Mouse (Mus musculus): ENCODE measurements around the gene Gm128. TPM values are rescaled to one million over a fixed set of nuclear protein-coding genes. Genes with fewer than 3 reads are reported as not detected.

Gene Gm128
- polyA plus RNA-seq, 1 experiment from 2014 or later, result 0.21 TPM

DNA sequence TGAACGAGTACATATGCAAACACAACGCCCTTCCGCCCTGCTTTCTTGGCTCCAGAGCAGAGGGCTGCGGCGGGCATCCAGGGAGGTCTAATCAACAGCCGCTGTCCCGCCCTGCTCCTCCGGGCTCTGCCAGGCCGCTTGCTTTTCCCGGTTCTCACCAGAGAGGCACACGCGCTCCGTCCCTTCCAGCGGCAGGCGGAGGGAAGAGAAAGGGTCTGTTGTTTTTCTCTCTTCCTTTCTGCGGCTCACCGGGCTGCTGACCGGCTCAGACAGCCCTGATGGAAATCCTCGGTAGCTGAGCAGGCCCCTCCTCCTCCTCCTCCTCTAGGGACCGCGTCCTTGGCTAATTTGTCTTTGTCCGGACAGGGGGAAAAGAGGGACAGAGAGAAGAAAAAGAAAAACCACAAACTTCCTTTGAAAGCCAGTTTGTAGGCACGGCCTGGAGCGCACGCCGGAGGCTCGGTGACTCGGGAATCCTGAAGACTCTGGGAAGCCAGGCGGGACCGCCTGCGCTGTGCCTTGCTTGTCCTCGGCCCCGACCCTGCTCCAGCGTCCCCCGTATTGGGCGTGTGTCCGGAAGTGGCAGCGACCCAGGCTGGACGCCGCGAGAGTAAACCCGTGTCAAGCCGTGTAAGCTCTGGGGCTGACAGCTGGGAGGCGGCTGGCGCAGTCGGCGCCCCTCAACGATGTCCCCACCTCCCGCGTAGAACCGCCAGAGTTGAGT is 41.6 kb upstream of the Gm128 start:
- H3K4me3 ChIP-seq (ENCODE audit: low read depth, low read length), result peak overlapping the region; percentile 73
- peak; percentile 57 for TF ChIP-seq CTCF (IDR thresholded peaks at IDR 0.05; ENCODE audit: low read depth)
- TF ChIP-seq EP300 (optimal IDR thresholded peaks at IDR 0.05), result no peak
- peak; percentile 82 for ATAC-seq (ENCODE audit: low FRiP score, low TSS enrichment)

GRCm38 (mm10) chr3:95282381-95282864 is 41.0 kb upstream of the Gm128 start:
- Histone ChIP-seq H3K9me3 (ENCODE audit: control insufficient read depth, low read length) (no peaks in the 10 kb centered on the region), H3K36me3 (ENCODE audit: control insufficient read depth, insufficient read depth, low read length) (no peaks in the 10 kb centered on the region; the same call in 1 of the 2 replicates), H3K27me3 (ENCODE audit: control insufficient read depth, insufficient read depth, low read length) (no peaks in the 10 kb centered on the region), H3K27ac (replicated peaks) (peak overlapping the region; percentile 98), H3K4me1 (replicated peaks; ENCODE audit: control insufficient read depth, insufficient read depth) (peaks cover 2% of the 10 kb centered on the region; the same call in 1 of the 2 replicates), H3K4me3 (ENCODE audit: low read depth, low read length) (peak overlapping the region; percentile 73), H3K4me2 (replicated peaks; ENCODE audit: low read depth) (peak overlapping the region; percentile 80), H3K9ac (ENCODE audit: low read length) (peak overlapping the region; percentile 92)
- DNase-seq (ENCODE audit: low spot score), result peak; percentile 55
- peak; percentile 44 for ATAC-seq (ENCODE audit: low FRiP score, low TSS enrichment)
- TF ChIP-seq EP300 (optimal IDR thresholded peaks at IDR 0.05) (no peak), CTCF (IDR thresholded peaks at IDR 0.05; ENCODE audit: low read depth) (no peak)
- WGBS, result 2% methylated on average over 11 of the region's 11 CpGs

More for the DNA sequence above, 41.6 kb upstream of the Gm128 start:
- Histone ChIP-seq H3K9me3 (ENCODE audit: control insufficient read depth, low read length) (no peaks in the 10 kb centered on the region), H3K27ac (replicated peaks) (peak overlapping the region; percentile 98), H3K27me3 (ENCODE audit: control insufficient read depth, insufficient read depth, low read length) (no peaks in the 10 kb centered on the region), H3K4me2 (replicated peaks; ENCODE audit: low read depth) (peak overlapping the region; percentile 80), H3K36me3 (ENCODE audit: control insufficient read depth, insufficient read depth, low read length) (peaks cover 5% of the 10 kb centered on the region), H3K4me1 (replicated peaks; ENCODE audit: control insufficient read depth, insufficient read depth) (no peaks in the 10 kb centered on the region), H3K9ac (ENCODE audit: low read length) (peak overlapping the region; percentile 92)
- under 1% methylated on average over 50 of the region's 51 CpGs for WGBS
- DNase-seq (ENCODE audit: low spot score), result peak; percentile 93

- peak; percentile 98 for DNase-seq (ENCODE audit: low spot score)
- peak within 1 kb of the TSS; percentile 92 for H3K9ac ChIP-seq (ENCODE audit: low read length)
- WGBS, result under 1% methylated on average over 52 of the region's 53 CpGs
These were observed 40.1 kb upstream of the Gm128 start, which contains the start of the genes Mindy1 and Prune1 for GRCm38 (mm10) chr3:95281216-95282126. TSS of gene Mindy1 (plus strand) at chr3:95281345. TSS of gene Prune1 (minus strand) at chr3:95282076.

DNA sequence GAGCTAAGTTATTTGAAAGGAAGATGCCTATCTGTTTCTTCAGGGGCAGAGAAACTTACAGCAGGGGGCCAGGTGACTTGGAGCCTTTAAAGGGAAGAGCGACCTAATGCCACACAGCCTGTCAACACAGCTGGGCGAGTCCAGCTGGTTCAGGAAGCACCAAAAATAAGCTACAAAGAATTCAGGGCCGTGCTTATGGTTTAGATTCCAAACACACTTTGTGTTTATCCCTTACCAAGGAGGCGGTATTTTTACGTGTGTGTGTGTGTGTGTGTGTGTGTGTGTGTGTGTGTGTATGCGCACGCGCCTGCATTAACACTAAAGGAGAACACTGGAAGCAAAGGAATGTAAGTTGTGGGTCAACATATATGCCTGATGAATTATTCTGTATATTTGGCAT is 39.3 kb upstream of the Gm128 start:
- no peaks in the 10 kb centered on the region for H3K27me3 ChIP-seq (ENCODE audit: control insufficient read depth, insufficient read depth, low read length)
- H3K9me3 ChIP-seq (ENCODE audit: control insufficient read depth, low read length), result no peaks in the 10 kb centered on the region
- peak overlapping the region; percentile 91 for H3K9ac ChIP-seq (ENCODE audit: low read length)
- peak overlapping the region; percentile 73 for H3K4me3 ChIP-seq (ENCODE audit: low read depth, low read length)
- H3K36me3 ChIP-seq (ENCODE audit: control insufficient read depth, insufficient read depth, low read length), result no peaks in the 10 kb centered on the region
- peak; percentile 55 for DNase-seq (ENCODE audit: low spot score)
- H3K27ac ChIP-seq (replicated peaks), result peak overlapping the region; percentile 98
- H3K4me2 ChIP-seq (replicated peaks; ENCODE audit: low read depth), result peak overlapping the region; percentile 80
- TF ChIP-seq EP300 (optimal IDR thresholded peaks at IDR 0.05) (no peak), CTCF (IDR thresholded peaks at IDR 0.05; ENCODE audit: low read depth) (no peak)
- H3K4me1 ChIP-seq (replicated peaks; ENCODE audit: control insufficient read depth, insufficient read depth), result peaks cover 6% of the 10 kb centered on the region; the same call in 1 of the 2 replicates
- 7% methylated on average over 8 of the region's 8 CpGs for WGBS
- no peak for ATAC-seq (ENCODE audit: low FRiP score, low TSS enrichment)

More at GRCm38 (mm10) chr3:95281216-95282126, 40.1 kb upstream of the Gm128 start, which contains the start of the genes Mindy1 and Prune1:
- Histone ChIP-seq H3K36me3 (ENCODE audit: control insufficient read depth, insufficient read depth, low read length) (no peaks in the 10 kb centered on the region), H3K9me3 (ENCODE audit: control insufficient read depth, low read length) (no peaks in the 10 kb centered on the region), H3K4me3 (ENCODE audit: low read depth, low read length) (peak within 1 kb of the TSS; percentile 73), H3K4me2 (replicated peaks; ENCODE audit: low read depth) (peak within 1 kb of the TSS; percentile 80), H3K27me3 (ENCODE audit: control insufficient read depth, insufficient read depth, low read length) (no peaks in the 10 kb centered on the region), H3K4me1 (replicated peaks; ENCODE audit: control insufficient read depth, insufficient read depth) (peaks cover 6% of the 10 kb centered on the region; the same call in 1 of the 2 replicates), H3K27ac (replicated peaks) (peak within 1 kb of the TSS; percentile 98)
- peak; percentile 87 for ATAC-seq (ENCODE audit: low FRiP score, low TSS enrichment)
- peak; percentile 51 for TF ChIP-seq EP300 (optimal IDR thresholded peaks at IDR 0.05)
- peak; percentile 67 for TF ChIP-seq CTCF (IDR thresholded peaks at IDR 0.05; ENCODE audit: low read depth)

DNA sequence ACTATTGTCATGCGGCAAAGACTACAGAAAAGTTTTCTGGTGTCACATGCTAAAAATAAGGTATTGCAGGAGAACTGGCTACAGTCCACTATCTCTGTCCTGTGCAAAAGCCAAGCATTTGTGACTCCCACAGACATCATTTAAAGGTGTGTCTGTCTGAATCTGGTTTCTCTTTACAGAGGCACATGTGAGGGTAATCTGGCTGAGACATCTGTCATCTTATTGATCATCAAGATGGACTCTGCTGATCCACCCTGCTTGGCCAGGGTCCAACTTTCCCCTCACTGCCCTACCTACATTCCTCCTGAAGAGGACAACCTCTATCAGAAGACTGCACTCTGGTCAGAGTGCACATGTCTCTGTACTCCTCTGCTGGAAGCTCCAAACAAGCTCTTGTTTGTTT is 35.8 kb upstream of the Gm128 start:
- H3K27ac ChIP-seq (replicated peaks), result peak overlapping the region; percentile 5; the same call in 1 of the 2 replicates
- no peaks in the 10 kb centered on the region for H3K9me3 ChIP-seq (ENCODE audit: control insufficient read depth, low read length)

More for the DNA sequence above, 35.8 kb upstream of the Gm128 start:
- DNase-seq (ENCODE audit: low spot score) (no peak), ATAC-seq (ENCODE audit: low FRiP score, low TSS enrichment) (no peak)
- no peak for TF ChIP-seq CTCF (IDR thresholded peaks at IDR 0.05; ENCODE audit: low read depth)
- Histone ChIP-seq H3K9ac (ENCODE audit: low read length) (no peak overlapping the region), H3K4me2 (replicated peaks; ENCODE audit: low read depth) (no peak overlapping the region), H3K36me3 (ENCODE audit: control insufficient read depth, insufficient read depth, low read length) (no peaks in the 10 kb centered on the region), H3K27me3 (ENCODE audit: control insufficient read depth, insufficient read depth, low read length) (no peaks in the 10 kb centered on the region), H3K4me1 (replicated peaks; ENCODE audit: control insufficient read depth, insufficient read depth) (peaks cover 6% of the 10 kb centered on the region; the same call in 1 of the 2 replicates), H3K4me3 (ENCODE audit: low read depth, low read length) (no peak overlapping the region)
- WGBS, result 82% methylated on average over 1 of the region's 1 CpGs

Measured in stomach, postnatal 0 days (tissue).